Mouse (Mus musculus) gastrocnemius, postnatal 10 days (tissue): ENCODE results near the gene Ubr1. TPM values are rescaled to one million over a fixed set of nuclear protein-coding genes. Genes with fewer than 3 reads are reported as not detected.

Source experiments
- DNase-seq: peaks from one replicate; pipeline ENCODE4 v3.0.0; 2021; ENCODE audit warnings: mixed read lengths
- microRNA-seq, 2 experiments: library from miRNA; unstranded; fragments of <30 nt; microRNA quantifications; one replicate each; pipeline ENCODE4 v1.2.0; 2021
- total RNA-seq, 2 experiments: library from RNA; stranded (reverse); gene quantifications; 2 replicates each; pipeline ENCODE4 v1.2.3; 2021

Ubr1 gene
- total RNA-seq, 2 experiments from 2014 or later = 20.0 to 22.0 TPM

- DNase-seq = no peak
These were observed 117.4 kb downstream of the Ubr1 start for GRCm38 (mm10) chr2:120853151-120853550.

GRCm38 (mm10) chr2:120852626-120853025 lies 117.9 kb downstream of the Ubr1 start:
- DNase-seq = no peak

GRCm38 (mm10) chr2:120850424-120851082 lies 120.0 kb downstream of the Ubr1 start, which contains the start of gene Ttbk2:
Gene Ttbk2 (minus strand): TSS chr2:120850604.
- peak; percentile 97 for DNase-seq

GRCm38 (mm10) chr2:120849449-120850423 lies 120.8 kb downstream of the Ubr1 start, which contains the start of gene Cdan1:
Gene Cdan1 (minus strand): TSS chr2:120850128.
- peak; percentile 37 for DNase-seq

GRCm38 (mm10) chr2:120845280-120845679 lies 125.2 kb downstream of the Ubr1 start:
- no peak for DNase-seq

GRCm38 (mm10) chr2:120843990-120844389 lies 126.5 kb downstream of the Ubr1 start:
- DNase-seq = no peak

GRCm38 (mm10) chr2:120841211-120841610 lies 129.3 kb downstream of the Ubr1 start:
- DNase-seq = no peak

- DNase-seq = no peak
These were observed 135.3 kb downstream of the Ubr1 start for GRCm38 (mm10) chr2:120835167-120835566.

GRCm38 (mm10) chr2:120826936-120827638 lies 143.4 kb downstream of the Ubr1 start:
- DNase-seq = no peak

Small RNA genes lying within 50 kb of the gene (microRNA-seq; reads per million reads assigned to microRNA genes)
- gene Gm44325 = 0 reads per million in 2 experiments

Other genes starting within 250 kb of the Ubr1 start
- gene Cdan1, start 120.6 kb downstream of the Ubr1 start, total RNA-seq = 1 to 10 TPM; 8.1 to 9.8 TPM
- 10 to 100 TPM in 1 of 2 experiments, 1 to 10 TPM in 1; 8.6 to 12.5 TPM for gene Ttbk2, start 120.1 kb downstream of the Ubr1 start, total RNA-seq
- 1 to 10 TPM; 2.8 to 4.0 TPM for gene Tmem62, start 6.3 kb upstream of the Ubr1 start, total RNA-seq
- 10 to 100 TPM; 17.3 to 19.9 TPM for gene Ccndbp1, start 37.7 kb upstream of the Ubr1 start, total RNA-seq
- 1 to 10 TPM in 1 of 2 experiments, not detected in 1; 1.2 TPM for gene Epb42, start 66.4 kb upstream of the Ubr1 start, total RNA-seq
- gene Tgm5, start 115.1 kb upstream of the Ubr1 start, total RNA-seq = not detected
- not detected for gene Tgm7, start 139.1 kb upstream of the Ubr1 start, total RNA-seq
- gene Adal, start 169.7 kb upstream of the Ubr1 start, total RNA-seq = 10 to 100 TPM; 11.7 to 14.0 TPM
- 1 to 10 TPM; 4.0 to 5.3 TPM for gene Lcmt2, start 169.9 kb upstream of the Ubr1 start, total RNA-seq
- gene Tubgcp4, start 199.9 kb upstream of the Ubr1 start, total RNA-seq = 10 to 100 TPM; 10.5 to 16.2 TPM
- 1 to 10 TPM; 4.2 to 5.2 TPM for gene Zscan29, start 200.4 kb upstream of the Ubr1 start, total RNA-seq